Mouse (Mus musculus) embryonic fibroblast, embryonic 13.5 days (primary cell): ENCODE measurements around the gene Ptn.

Experiments
- CTCF ChIP-seq: IDR thresholded peaks from 2 replicates; pipeline ENCODE4 v1.5.1; 2011; ENCODE audit warnings: mild to moderate bottlenecking, control low read depth, low read length, moderate library complexity, borderline replicate concordance; ENCODE audit not compliant: insufficient read depth
- POLR2A ChIP-seq: IDR thresholded peaks from 2 replicates; pipeline ENCODE4 v1.6.1; 2011; ENCODE audit warnings: low read depth, mild to moderate bottlenecking, control low read depth, low read length, moderate library complexity

GRCm38 (mm10) chr6:36691497-36691896 is 118.5 kb downstream of the Ptn start:
- TF ChIP-seq CTCF (no peak), POLR2A (no peak)
